Mouse (Mus musculus): ENCODE measurements at regions not wholly inside any gene's neighbourhood (a gene's known extent, or its start where the extent isn't known, plus 50 kb on each side); places are given as distances from the start of the nearest gene placed in this dataset.
"Not testable (repeated sequence)": the region's sequence is repeated elsewhere in the genome, so short reads cannot be mapped to it uniquely, and the experiment has no call there.

GRCm38 (mm10) chr11:111996395-111996794, 785.6 kb upstream of the Sox9 start:
- DNase-seq: no peak

- not testable (repeated sequence) for DNase-seq
Observed at GRCm38 (mm10) chr11:112010848-112011247, 771.2 kb upstream of the Sox9 start.

- no peak for DNase-seq
Observed at GRCm38 (mm10) chr11:112017906-112018305, 764.1 kb upstream of the Sox9 start.

DNA sequence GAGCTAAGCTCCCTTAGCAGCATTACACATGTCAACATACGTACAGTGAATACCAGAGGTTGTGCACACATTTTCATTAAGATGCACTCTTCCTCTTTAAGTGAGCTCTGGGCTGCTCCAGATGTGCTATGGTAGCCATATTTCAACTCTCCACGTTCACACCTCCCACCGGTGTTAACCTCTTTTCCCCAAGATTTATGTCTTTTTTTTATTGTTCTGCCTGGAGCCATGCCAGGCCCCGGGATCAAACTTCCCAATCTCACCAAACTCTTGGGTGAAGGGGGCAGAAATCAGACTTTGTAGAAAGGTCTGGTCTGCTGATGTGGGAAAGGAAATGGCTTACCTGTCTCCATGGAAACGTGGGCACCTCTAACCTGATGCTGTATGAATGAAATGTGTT, 754.0 kb upstream of the Sox9 start:
- no peak for DNase-seq

- DNase-seq: no peak
Observed at GRCm38 (mm10) chr11:112038741-112039140, 743.3 kb upstream of the Sox9 start.

- DNase-seq: no peak
Observed at GRCm38 (mm10) chr11:112044455-112044854, 737.6 kb upstream of the Sox9 start.

- no peak for DNase-seq
Observed at GRCm38 (mm10) chr11:112045353-112045752, 736.7 kb upstream of the Sox9 start.

DNA sequence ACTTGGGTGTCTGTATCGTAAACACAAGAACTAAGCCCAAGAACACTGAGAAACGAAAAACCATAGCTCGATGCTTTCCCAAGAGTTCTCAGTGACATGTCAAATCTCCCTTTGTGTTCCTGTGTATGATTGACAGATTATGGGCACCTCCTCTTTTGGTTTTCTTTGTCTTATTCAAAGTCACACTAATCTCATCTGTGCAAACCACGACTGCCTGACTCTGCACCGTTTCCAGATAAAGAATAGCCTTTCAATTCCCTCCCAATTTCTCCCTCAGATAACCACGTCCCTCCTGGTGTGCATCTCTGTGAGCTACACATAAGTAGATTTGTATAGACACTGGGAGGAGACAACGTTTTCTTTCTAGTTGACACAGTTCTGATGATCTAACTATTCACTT, 731.7 kb upstream of the Sox9 start:
- DNase-seq: no peak

GRCm38 (mm10) chr11:112055591-112055990, 726.4 kb upstream of the Sox9 start:
- no peak for DNase-seq

- DNase-seq: no peak
Observed at GRCm38 (mm10) chr11:112067176-112067575, 714.8 kb upstream of the Sox9 start.

DNA sequence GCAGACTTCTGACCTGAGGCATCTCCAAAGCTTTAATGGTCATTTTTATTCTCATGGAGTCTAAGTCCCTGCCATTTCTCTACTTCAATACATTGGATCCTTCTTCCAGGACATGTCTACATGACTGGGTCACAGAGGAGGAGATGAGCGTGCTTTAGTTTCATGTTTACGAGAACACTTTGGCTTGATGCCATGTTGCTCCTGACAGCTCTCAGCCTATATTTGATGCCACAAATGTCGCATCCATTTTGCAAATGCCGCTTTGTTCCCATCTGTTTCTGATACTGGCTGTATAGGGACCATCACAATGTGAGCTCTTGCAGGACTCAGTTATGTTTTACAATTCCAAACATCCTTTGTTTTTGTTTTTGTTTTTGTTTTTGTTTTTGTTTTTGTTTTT, 713.2 kb upstream of the Sox9 start:
- no peak for DNase-seq

GRCm38 (mm10) chr11:112071571-112071970, 710.5 kb upstream of the Sox9 start:
- DNase-seq: no peak

- no peak for DNase-seq
Observed at GRCm38 (mm10) chr11:112081386-112081785, 700.6 kb upstream of the Sox9 start.

DNA sequence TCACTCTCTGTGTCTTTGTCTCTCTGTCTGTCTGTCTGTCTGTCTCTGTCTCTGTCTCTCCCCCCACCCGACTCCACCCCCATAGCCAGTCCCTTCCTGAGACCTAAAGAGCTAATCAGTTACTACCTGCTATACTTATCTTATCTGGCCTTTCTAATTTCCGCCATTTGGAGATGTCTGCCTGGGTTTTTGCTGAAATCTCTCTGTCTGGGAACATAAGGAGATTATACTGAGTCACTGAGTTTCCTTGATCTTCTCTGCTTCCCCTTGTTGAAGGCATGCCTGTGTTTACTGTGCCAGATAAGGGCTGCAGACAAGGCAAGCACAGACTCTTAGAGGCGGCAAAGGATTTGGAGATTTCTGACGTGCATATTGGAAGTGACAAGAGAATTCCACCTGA, 699.0 kb upstream of the Sox9 start:
- no peak for DNase-seq

- no peak for DNase-seq
Observed at GRCm38 (mm10) chr11:112092168-112092567, 689.9 kb upstream of the Sox9 start.

DNA sequence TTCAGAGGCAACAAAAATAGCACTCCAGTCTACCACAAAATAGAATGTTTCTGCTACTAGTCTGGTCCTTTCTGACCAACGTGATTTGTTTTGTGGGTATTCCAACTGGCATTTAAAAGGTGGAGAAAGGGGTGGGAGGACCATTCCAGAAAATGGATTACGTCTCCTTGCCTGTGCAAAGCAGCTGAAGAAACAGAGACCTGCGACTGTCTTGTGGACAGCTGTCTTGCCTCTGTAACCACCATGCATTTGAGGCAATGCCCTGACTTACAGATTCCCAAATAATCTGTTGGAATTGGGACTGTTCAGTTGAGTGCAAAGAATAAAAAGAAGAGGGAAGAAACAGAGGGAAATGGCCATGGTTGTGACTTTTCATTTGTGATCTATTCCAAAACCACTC, 687.0 kb upstream of the Sox9 start:
- DNase-seq: no peak

GRCm38 (mm10) chr11:112098161-112098560, 683.9 kb upstream of the Sox9 start:
- DNase-seq: no peak

DNA sequence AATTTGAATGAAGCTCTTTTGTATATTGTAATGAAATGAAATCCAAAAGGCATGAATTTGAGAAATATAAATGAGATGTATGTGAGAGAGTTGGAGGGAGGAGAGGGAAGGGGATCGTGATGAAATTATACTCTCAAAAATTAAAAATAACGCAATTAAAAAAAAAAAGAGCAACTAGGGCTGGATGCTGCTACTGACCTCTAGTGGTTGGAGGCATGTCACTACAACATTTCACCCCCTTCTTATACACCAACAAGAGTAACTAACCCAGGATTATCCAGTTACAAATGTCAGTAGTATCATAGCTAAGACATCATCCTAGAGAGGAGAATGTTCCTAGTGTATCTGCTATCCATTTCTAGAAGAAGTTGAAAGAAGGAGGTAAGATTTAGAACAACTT, 678.8 kb upstream of the Sox9 start:
- no peak for DNase-seq

DNA sequence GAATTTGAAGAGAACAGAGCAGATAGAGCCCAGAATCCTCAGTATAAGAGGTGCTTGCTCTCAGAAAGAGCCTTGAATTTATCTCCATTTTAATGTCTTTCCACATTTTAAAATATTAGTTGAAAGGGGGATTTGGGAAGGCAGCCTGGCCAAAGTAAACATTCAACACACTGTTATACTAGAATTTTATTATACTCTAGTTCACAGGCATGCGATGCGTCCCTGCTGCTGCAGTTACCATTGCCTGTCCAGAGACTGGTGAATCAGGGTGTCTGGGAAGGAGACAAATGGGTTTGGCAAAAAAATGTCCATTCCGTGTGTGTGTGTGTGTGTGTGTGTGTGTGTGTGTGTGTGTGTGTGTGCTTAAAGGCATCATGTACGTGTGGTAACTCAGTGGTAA, 675.1 kb upstream of the Sox9 start:
- DNase-seq: no peak

GRCm38 (mm10) chr11:112107314-112107713, 674.7 kb upstream of the Sox9 start:
- no peak for DNase-seq

DNA sequence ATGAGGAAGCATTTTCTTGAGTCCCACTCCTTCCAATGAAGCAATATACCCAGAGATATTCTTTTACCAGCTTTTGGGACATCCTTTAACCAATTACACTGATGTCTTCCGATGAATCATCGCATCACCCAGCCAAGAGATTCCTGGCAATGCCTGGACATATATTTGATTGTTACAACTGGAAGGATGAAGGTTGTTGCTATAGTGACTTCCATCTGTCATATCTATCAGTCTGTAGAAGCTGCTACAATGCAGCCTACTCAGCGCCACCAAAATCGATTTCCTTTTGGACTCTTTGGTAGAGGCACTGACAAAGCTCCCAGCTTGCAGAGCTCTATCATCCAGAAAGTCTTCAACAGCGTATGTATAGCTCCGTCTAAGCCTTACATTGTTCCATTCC, 661.0 kb upstream of the Sox9 start:
- no peak for DNase-seq

DNA sequence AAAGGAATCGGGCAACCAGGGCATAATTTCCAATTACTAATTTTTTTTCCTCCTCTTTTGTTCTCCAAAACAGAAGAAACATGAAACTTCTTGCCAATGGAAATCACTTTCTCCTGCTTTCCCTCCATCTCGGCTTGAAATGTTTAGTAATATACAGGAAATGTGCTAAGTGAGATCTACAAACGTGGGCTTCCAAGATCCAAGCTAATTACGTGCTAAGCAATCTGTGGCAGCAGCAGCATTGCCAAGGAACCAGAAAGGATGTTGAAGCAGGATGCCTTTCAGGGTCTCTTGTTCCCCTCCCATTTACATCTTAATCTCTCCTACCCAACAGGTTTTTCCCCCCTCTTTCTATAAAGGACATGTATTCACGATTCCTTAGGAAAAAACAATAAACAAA, 660.2 kb upstream of the Sox9 start:
- DNase-seq: no peak

DNA sequence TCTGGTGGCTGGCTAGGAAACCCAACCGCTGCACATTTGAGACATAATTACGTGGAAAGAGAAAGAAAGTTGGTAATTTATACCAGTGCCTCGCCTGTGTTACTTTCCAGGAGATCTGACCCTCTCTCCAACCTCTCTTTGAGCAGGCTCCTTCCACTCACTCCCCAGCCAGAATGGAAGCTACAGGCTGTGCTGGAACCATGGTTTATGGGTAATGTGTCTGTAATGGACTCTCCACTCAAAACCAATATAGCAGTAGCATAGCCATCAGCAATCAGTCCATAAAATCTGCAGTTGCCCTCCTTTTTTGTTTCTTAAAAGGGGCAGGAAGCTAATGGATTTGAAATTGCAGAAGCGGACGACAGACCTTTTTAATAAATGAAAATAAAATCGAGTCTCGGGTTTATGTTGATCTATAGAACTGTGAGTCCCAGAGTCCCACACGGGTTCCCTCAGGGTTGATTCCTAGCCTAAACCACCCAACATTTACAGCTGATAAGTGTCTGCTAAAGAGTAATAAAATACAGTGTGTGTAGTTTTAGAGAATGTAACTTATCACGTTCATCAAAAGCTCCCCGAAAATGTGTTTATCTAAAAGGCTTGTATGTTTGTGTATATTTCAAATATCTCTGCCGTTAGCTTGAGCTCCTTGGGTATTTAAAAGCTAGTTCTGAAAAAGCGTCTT, 656.6 kb upstream of the Sox9 start:
- DNase-seq: no peak

- DNase-seq: no peak
Observed at GRCm38 (mm10) chr11:112130090-112130489, 651.9 kb upstream of the Sox9 start.

GRCm38 (mm10) chr11:112137401-112138020, 644.5 kb upstream of the Sox9 start:
- no peak for DNase-seq
